Mouse (Mus musculus) T-helper 17 cell (primary cell): ENCODE data around the gene Nr4a1.

ENCODE experiments used
- in situ Hi-C, 2 experiments: fragments of 300-600 bp; cut with MboI, MseI; formaldehyde crosslinking; loops; 1 replicate in 1 of 2; 2 replicates in 1 of 2; pipeline ENCODE4 v1.15.1; 2025; ENCODE audit warnings: high pct_unique_total_duplicates in 2 of 2

Nr4a1 gene

GRCm38 (mm10) chr15:101253886-101254795 lies at the start of gene Nr4a1:
Nr4a1 (plus strand) TSS chr15:101254269.
- in situ Hi-C loops: loop anchor here in 1 of 2 experiments (25.0 kb wide), 1 partner anchor 1192 kb away; no protein-coding TSS in a partner anchor

GRCm38 (mm10) chr15:101204781-101205180 lies 49.3 kb upstream of the Nr4a1 start:
- in situ Hi-C loops: no loop called here

GRCm38 (mm10) chr15:101210228-101210627 lies 43.8 kb upstream of the Nr4a1 start:
- in situ Hi-C loops: no loop called here

GRCm38 (mm10) chr15:101210998-101211613 lies 43.0 kb upstream of the Nr4a1 start:
- in situ Hi-C loops: no loop called here

- in situ Hi-C loops: no loop called here
Observed at GRCm38 (mm10) chr15:101212435-101212834, 41.6 kb upstream of the Nr4a1 start.

GRCm38 (mm10) chr15:101215136-101215535 lies 38.9 kb upstream of the Nr4a1 start:
- in situ Hi-C loops: no loop called here

- in situ Hi-C loops: no loop called here
Observed at GRCm38 (mm10) chr15:101216036-101216435, 38.0 kb upstream of the Nr4a1 start.

GRCm38 (mm10) chr15:101220905-101221297 lies 33.2 kb upstream of the Nr4a1 start:
- in situ Hi-C loops: loop anchor here in 1 of 2 experiments (10.0 kb wide), 1 partner anchor 764 kb away; no protein-coding TSS in a partner anchor

- in situ Hi-C loops: loop anchor here in 1 of 2 experiments (10.0 kb wide), 1 partner anchor 763 kb away; no protein-coding TSS in a partner anchor
Observed at GRCm38 (mm10) chr15:101221298-101222104, 32.6 kb upstream of the Nr4a1 start.

- in situ Hi-C loops: loop anchor here in 1 of 2 experiments (10.0 kb wide), 1 partner anchor 762 kb away; no protein-coding TSS in a partner anchor
Observed at GRCm38 (mm10) chr15:101222897-101223482, 31.1 kb upstream of the Nr4a1 start.

GRCm38 (mm10) chr15:101223596-101223995 lies 30.5 kb upstream of the Nr4a1 start:
- in situ Hi-C loops: loop anchor here in 1 of 2 experiments (10.0 kb wide), 1 partner anchor 761 kb away; no protein-coding TSS in a partner anchor

GRCm38 (mm10) chr15:101224006-101224906 lies 29.8 kb upstream of the Nr4a1 start, which contains the start of gene Grasp:
Grasp (plus strand) TSS chr15:101224188.
- in situ Hi-C loops: loop anchor here in 1 of 2 experiments (10.0 kb wide), 1 partner anchor 761 kb away; no protein-coding TSS in a partner anchor

- in situ Hi-C loops: loop anchor here in 1 of 2 experiments (10.0 kb wide), 1 partner anchor 760 kb away; no protein-coding TSS in a partner anchor
Observed at GRCm38 (mm10) chr15:101224977-101225376, 29.1 kb upstream of the Nr4a1 start.

- in situ Hi-C loops: loop anchor here in 1 of 2 experiments (10.0 kb wide), 1 partner anchor 757 kb away; no protein-coding TSS in a partner anchor
Observed at GRCm38 (mm10) chr15:101227971-101228370, 26.1 kb upstream of the Nr4a1 start.

GRCm38 (mm10) chr15:101228866-101229590 lies 25.0 kb upstream of the Nr4a1 start:
- in situ Hi-C loops: loop anchor here in 1 of 2 experiments (10.0 kb wide), 1 partner anchor 756 kb away; no protein-coding TSS in a partner anchor

GRCm38 (mm10) chr15:101230503-101230902 lies 23.6 kb upstream of the Nr4a1 start:
- in situ Hi-C loops: no loop called here

- in situ Hi-C loops: no loop called here
Observed at GRCm38 (mm10) chr15:101230995-101231647, 22.9 kb upstream of the Nr4a1 start.

- in situ Hi-C loops: no loop called here
Observed at GRCm38 (mm10) chr15:101231648-101232180, 22.4 kb upstream of the Nr4a1 start.
